Mouse (Mus musculus): Measurements from ENCODE around the gene Dlst. TPM values are rescaled to one million over a fixed set of nuclear protein-coding genes. Genes with fewer than 3 reads are reported as not detected.

Dlst gene
- total RNA-seq, 2 experiments from 2014 or later: 227 to 281 TPM

DNA sequence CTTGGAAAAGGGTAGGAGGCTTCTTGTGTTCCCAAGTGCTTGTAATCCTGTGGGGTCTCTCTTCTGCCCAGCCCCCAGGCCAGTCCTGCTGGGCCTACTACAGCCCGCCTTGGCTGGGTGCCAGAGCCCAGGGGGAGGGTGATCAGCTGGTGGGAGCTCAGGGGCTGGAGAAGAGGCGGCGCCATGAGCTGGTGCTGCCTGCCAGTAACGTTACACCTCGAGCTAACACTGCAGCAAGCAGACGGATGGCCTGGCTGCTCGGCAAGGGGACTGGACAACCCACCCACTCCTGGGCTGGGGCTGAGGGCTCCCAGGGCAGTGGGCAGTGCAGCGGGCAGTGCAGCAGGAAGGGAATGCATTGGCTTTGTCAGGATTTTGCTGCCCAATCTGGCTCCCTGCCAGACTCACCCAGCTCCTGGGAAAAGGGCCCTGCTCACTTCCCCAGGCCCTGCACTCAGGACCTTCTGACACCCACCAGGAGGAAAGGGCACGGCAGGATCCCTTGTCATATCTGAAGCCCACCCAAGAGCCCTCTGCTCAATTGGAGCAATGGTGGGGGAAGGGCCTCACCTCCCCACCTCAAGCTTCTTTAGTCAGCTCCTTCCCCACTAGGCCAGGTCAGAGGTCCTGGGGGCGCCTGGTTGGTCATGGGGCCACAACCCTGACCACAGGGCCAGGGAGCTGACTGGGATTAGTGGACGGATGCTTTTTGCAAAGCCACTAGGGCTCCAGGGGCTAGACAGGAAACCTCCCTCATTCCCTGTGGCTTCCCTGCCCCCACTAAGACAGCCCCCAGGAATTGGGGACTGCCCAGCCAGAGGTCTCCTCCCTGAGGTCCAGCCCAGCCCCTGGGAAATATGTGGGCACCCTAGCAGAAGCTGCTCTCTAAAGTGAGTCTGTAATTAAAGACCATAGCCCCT is 65.6 kb downstream of the Dlst start:
- no peak for ATAC-seq (replicated peaks; ENCODE audit: low FRiP score, low TSS enrichment, poor library complexity, severe bottlenecking)

DNA sequence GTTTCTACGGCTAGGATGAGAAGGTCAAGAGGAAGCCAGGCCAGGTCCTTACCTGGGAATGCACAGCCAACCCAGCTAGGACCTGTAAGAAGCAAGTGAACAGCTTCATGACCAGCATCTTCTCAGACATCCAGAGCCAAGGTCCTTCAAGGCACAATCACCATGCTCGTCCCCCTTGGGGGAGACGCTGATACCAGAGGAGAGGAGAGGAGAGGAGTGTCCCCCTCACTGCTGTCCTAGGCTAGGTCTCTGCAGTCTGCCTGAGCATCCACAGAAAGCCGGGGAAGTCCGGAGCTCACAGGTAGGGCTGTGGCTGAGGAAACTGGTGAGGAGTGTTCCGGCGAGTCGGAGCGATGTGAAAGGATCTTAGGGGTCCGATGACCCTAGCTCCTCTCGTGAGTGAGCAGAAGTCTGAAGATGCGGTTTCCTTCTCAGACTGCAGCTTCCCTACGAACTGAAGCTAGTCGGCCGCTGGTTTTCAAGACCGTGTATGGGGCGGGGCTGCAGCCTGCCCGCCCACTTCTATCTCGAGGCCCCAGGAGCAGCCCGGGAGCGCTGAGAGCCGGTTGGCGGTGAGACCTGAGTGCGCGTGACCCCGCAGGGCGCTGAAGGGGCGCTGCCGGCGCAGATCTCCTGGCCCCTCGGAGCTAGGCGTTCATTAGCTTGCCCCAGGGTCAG is 66.4 kb downstream of the Dlst start:
- peak; percentile 87 for ATAC-seq (replicated peaks; ENCODE audit: low FRiP score, low TSS enrichment, poor library complexity, severe bottlenecking)

DNA sequence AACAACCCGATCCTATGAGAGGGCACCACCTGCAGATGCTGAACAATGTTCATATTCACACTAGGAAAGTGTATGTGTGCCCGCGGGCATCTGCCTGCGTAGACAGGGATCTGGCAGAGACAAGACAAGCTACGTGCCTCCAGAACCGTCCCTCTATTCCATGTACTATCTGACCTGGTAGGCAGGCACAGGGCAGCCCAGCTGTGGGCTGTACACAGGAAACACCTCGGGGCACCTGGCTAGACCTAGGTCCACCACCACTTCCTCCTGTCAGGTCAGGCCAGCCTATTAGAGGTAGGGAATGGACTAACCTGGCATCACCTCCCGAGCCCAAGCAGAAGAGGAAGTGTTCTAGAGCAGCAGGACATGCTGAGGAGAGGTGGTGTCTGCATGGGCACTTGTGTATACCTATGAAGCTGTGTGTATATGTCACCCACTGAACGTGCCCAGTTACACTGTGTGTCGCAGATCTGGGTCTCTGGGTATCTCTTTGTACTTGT is 67.2 kb downstream of the Dlst start, which contains the start of gene Pgf:
Gene Pgf, minus strand, starts transcription at position 51 of the 500 bp plus-strand sequence.
- ATAC-seq (replicated peaks; ENCODE audit: low FRiP score, low TSS enrichment, poor library complexity, severe bottlenecking): 0 out of 2 replicates have a peak, but pooled peaks have one; percentile 1

DNA sequence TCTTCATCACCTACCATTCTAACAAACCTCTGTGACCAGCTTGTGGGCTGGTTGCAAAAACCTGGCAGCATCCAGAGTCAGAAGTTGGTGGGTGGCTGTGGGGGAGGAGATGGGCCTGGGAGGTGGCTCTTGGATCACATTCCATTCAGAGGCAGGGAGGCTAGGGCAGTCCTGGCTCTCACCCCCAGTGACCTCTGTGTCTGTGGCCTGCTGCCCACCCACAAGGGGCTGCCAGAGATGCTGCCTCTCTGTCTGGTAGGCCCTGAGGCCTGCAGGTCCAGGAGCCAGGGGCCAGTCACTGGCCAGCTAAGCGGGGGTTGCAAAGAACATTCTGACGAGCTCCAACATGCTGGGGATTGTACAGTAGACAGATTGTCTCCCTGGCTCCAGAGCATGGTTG is 67.7 kb downstream of the Dlst start:
- ATAC-seq (replicated peaks; ENCODE audit: low FRiP score, low TSS enrichment, poor library complexity, severe bottlenecking): no peak

GRCm38 (mm10) chr12:85181475-85182344 is 71.1 kb downstream of the Dlst start:
- ATAC-seq (replicated peaks; ENCODE audit: low FRiP score, low TSS enrichment, poor library complexity, severe bottlenecking): no peak

- no peak for ATAC-seq (replicated peaks; ENCODE audit: low FRiP score, low TSS enrichment, poor library complexity, severe bottlenecking)
These were observed 71.7 kb downstream of the Dlst start for GRCm38 (mm10) chr12:85182345-85182643.

- 0 out of 2 replicates have a peak, but pooled peaks have one; percentile 20 for ATAC-seq (replicated peaks; ENCODE audit: low FRiP score, low TSS enrichment, poor library complexity, severe bottlenecking)
These were observed 72.3 kb downstream of the Dlst start for GRCm38 (mm10) chr12:85182898-85183297.

- no peak for ATAC-seq (replicated peaks; ENCODE audit: low FRiP score, low TSS enrichment, poor library complexity, severe bottlenecking)
These were observed 73.5 kb downstream of the Dlst start for GRCm38 (mm10) chr12:85184118-85184517.

Other genes with a start within 250 kb of the Dlst start
- gene Ltbp2, start 234.3 kb upstream of the Dlst start, total RNA-seq (2014; fragmentation: Nextera tagmentation): not detected in 2 replicates
- not detected in 2 replicates for gene Ltbp2, start 234.3 kb upstream of the Dlst start, total RNA-seq (2017)
- gene Fcf1, start 139.9 kb upstream of the Dlst start, total RNA-seq (2014; fragmentation: Nextera tagmentation): 234 and 237 TPM in 2 replicates
- 147 and 211 TPM in 2 replicates for gene Fcf1, start 139.9 kb upstream of the Dlst start, total RNA-seq (2017)
- gene Arel1, start 139.9 kb upstream of the Dlst start, total RNA-seq (2014; fragmentation: Nextera tagmentation): 39.2 and 51.6 TPM in 2 replicates
- 38.8 and 48.6 TPM in 2 replicates for gene Arel1, start 139.9 kb upstream of the Dlst start, total RNA-seq (2017)
- 97.2 and 106 TPM in 2 replicates for gene Ylpm1, start 114.5 kb upstream of the Dlst start, total RNA-seq (2014; fragmentation: Nextera tagmentation)
- 35.0 and 77.3 TPM in 2 replicates for gene Ylpm1, start 114.5 kb upstream of the Dlst start, total RNA-seq (2017)
- gene Prox2, start 74 bp upstream of the Dlst start, total RNA-seq (2014; fragmentation: Nextera tagmentation): 2.5 and 11.8 TPM in 2 replicates
- 4.3 and 8.3 TPM in 2 replicates for gene Prox2, start 74 bp upstream of the Dlst start, total RNA-seq (2017)
- 0.35 TPM in 1 of 2 replicates, not detected in the other for gene Rps6kl1, start 40.4 kb downstream of the Dlst start, total RNA-seq (2014; fragmentation: Nextera tagmentation)
- not detected in 2 replicates for gene Rps6kl1, start 40.4 kb downstream of the Dlst start, total RNA-seq (2017)
- not detected in 2 replicates for gene Pgf, start 67.0 kb downstream of the Dlst start, total RNA-seq (2014; fragmentation: Nextera tagmentation)
- gene Pgf, start 67.0 kb downstream of the Dlst start, total RNA-seq (2017): not detected in 2 replicates
- gene Eif2b2, start 108.6 kb downstream of the Dlst start, total RNA-seq (2014; fragmentation: Nextera tagmentation): 95.6 and 101 TPM in 2 replicates
- 64.2 and 72.2 TPM in 2 replicates for gene Eif2b2, start 108.6 kb downstream of the Dlst start, total RNA-seq (2017)
- gene Mlh3, start 159.8 kb downstream of the Dlst start, total RNA-seq (2014; fragmentation: Nextera tagmentation): 11.1 and 13.9 TPM in 2 replicates
- gene Mlh3, start 159.8 kb downstream of the Dlst start, total RNA-seq (2017): 6.8 and 12.3 TPM in 2 replicates
- gene Acyp1, start 177.6 kb downstream of the Dlst start, total RNA-seq (2014; fragmentation: Nextera tagmentation): 92.9 and 101 TPM in 2 replicates
- 33.1 and 110 TPM in 2 replicates for gene Acyp1, start 177.6 kb downstream of the Dlst start, total RNA-seq (2017)
- 0.47 TPM in 1 of 2 replicates, not detected in the other for gene Zc2hc1c, start 177.8 kb downstream of the Dlst start, total RNA-seq (2014; fragmentation: Nextera tagmentation)
- gene Zc2hc1c, start 177.8 kb downstream of the Dlst start, total RNA-seq (2017): not detected in 2 replicates
- 23.8 and 29.5 TPM in 2 replicates for gene Nek9, start 228.5 kb downstream of the Dlst start, total RNA-seq (2014; fragmentation: Nextera tagmentation)
- gene Nek9, start 228.5 kb downstream of the Dlst start, total RNA-seq (2017): 21.9 and 23.5 TPM in 2 replicates

Measured in megakaryocyte-erythroid progenitor cell, adult 5-6 weeks (primary cell).